Mouse (Mus musculus) small intestine, adult 2 months (tissue): ENCODE measurements around the gene Rnf224.

Experiments used
- CTCF ChIP-seq: fragments of 200-500 bp; IDR thresholded peaks from 2 replicates; pipeline ENCODE4 v1.5.1; 2012; ENCODE audit warnings: low read depth, mild to moderate bottlenecking, control low read depth, inconsistent platforms, low read length, moderate library complexity, mixed read lengths; ENCODE audit not compliant: insufficient replicate concordance, insufficient read length; ENCODE audit errors: extremely low read depth
- POLR2A ChIP-seq: fragments of 200-500 bp; IDR thresholded peaks from 2 replicates; pipeline ENCODE4 v1.6.1; 2012; ENCODE audit warnings: low read depth, mild to moderate bottlenecking, control low read depth, inconsistent platforms, low read length, moderate library complexity

DNA sequence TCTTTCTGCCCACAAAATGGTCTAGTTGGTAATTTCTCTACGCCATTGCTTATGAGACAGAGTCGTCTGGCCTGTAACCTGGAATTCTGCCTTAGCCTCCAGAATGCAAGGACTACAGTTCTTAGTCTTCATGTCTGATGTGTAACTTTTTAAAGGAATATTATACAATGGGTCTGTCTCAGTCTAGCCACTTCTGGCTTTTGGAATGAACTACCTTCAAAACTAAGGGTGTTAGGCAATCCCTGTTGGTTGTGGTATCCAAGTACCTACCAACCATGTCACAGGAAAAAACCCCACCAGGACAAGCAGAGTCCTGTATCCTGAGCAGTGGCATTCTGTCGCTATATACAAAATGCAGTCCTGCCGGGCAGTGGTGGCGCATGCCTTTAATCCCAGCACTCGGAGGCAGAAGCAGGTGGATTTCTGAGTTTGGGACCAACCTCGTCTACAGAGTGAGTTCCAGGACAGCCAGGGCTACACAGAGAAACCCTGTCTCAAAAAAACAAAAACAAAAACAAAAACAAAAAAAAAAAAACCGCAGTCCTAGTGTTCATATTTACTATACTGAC, 10.7 kb downstream of the Rnf224 start:
- no peak for TF ChIP-seq POLR2A
- no peak for TF ChIP-seq CTCF
